Mouse (Mus musculus) hindbrain, embryonic 12.5 days (tissue): Measurements from ENCODE around the gene Gstm3. TPM values are rescaled to one million over a fixed set of nuclear protein-coding genes. Genes with fewer than 3 reads are reported as not detected.
"Not testable (repeated sequence)": the region's sequence is repeated elsewhere in the genome, so short reads cannot be mapped to it uniquely, and the experiment has no call there.

Source experiments
- ATAC-seq: fragments of 200-750 bp; cut with Nextera tagmentation; 2 replicates; pipeline ENCODE4 v1.8.0; 2017; ENCODE audit warnings: moderate TSS enrichment; ENCODE audit not compliant: low FRiP score
- H3K27ac ChIP-seq: fragments of 300-500 bp; sonication (generic); 2 replicates; pipeline ENCODE4 v1.5.1; 2016; ENCODE audit warnings: mild to moderate bottlenecking
- H3K27me3 ChIP-seq: fragments of 300-500 bp; sonication (generic); 2 replicates; pipeline ENCODE4 v1.6.1; 2016; ENCODE audit warnings: mild to moderate bottlenecking
- H3K36me3 ChIP-seq: fragments of 300-500 bp; sonication (generic); 2 replicates; pipeline ENCODE4 v1.6.1; 2016; ENCODE audit warnings: mild to moderate bottlenecking
- H3K4me1 ChIP-seq: fragments of 300-500 bp; sonication (generic); 2 replicates; pipeline ENCODE4 v1.6.1; 2016
- H3K4me2 ChIP-seq: fragments of 300-500 bp; sonication (generic); replicated peaks from 2 replicates; pipeline ENCODE4 v1.6.1; 2016; ENCODE audit warnings: mild to moderate bottlenecking
- H3K4me3 ChIP-seq: fragments of 300-500 bp; sonication (generic); 2 replicates; pipeline ENCODE4 v1.5.1; 2016; ENCODE audit warnings: mild to moderate bottlenecking
- H3K9ac ChIP-seq: fragments of 300-500 bp; sonication (generic); 2 replicates; pipeline ENCODE4 v1.6.1; 2016; ENCODE audit warnings: mild to moderate bottlenecking, moderate library complexity
- H3K9me3 ChIP-seq: fragments of 300-500 bp; sonication (generic); replicated peaks from 2 replicates; pipeline ENCODE4 v1.6.1; 2016; ENCODE audit warnings: mild to moderate bottlenecking
- WGBS: fragments of 180-500 bp; shearing (Covaris S2); methylation state at CpG from one replicate; pipeline ENCODE4 v1.1.7; 2016; 5-methylcytosine and 5-hydroxymethylcytosine counted together
- polyA plus RNA-seq: library from polyadenylated mRNA; unstranded; fragments of >200 nt; fragmentation: Nextera tagmentation; extraction: Ambion mirVana; gene quantifications from 2 replicates; pipeline ENCODE4 v1.2.1, GENCODE M21; 2016

Gstm3 gene
- polyA plus RNA-seq, 1 experiment from 2014 or later: not detected

GRCm38 (mm10) chr3:107998591-107998990 lies 29.5 kb upstream of the Gstm3 start:
- no peaks in the 10 kb centered on the region for H3K36me3 ChIP-seq
- H3K27ac ChIP-seq: no peak overlapping the region
- no peaks in the 10 kb centered on the region for H3K9me3 ChIP-seq
- no peak overlapping the region for H3K9ac ChIP-seq
- ATAC-seq: no peak
- no peak overlapping the region for H3K4me2 ChIP-seq
- no peak overlapping the region for H3K4me3 ChIP-seq
- WGBS: 92% methylated on average over 3 of the region's 3 CpGs
- H3K27me3 ChIP-seq: no peaks in the 10 kb centered on the region
- no peaks in the 10 kb centered on the region for H3K4me1 ChIP-seq

GRCm38 (mm10) chr3:107996576-107996975 lies 27.5 kb upstream of the Gstm3 start:
- H3K4me1 ChIP-seq: no peaks in the 10 kb centered on the region
- no peak for ATAC-seq
- no peak overlapping the region for H3K4me3 ChIP-seq
- WGBS: 75% methylated on average over 4 of the region's 4 CpGs
- no peaks in the 10 kb centered on the region for H3K36me3 ChIP-seq
- no peaks in the 10 kb centered on the region for H3K9me3 ChIP-seq
- H3K9ac ChIP-seq: no peak overlapping the region
- H3K4me2 ChIP-seq: no peak overlapping the region
- no peak overlapping the region for H3K27ac ChIP-seq
- no peaks in the 10 kb centered on the region for H3K27me3 ChIP-seq

GRCm38 (mm10) chr3:107995974-107996373 lies 26.9 kb upstream of the Gstm3 start:
- ATAC-seq, H3K36me3 ChIP-seq, H3K27me3 ChIP-seq, H3K4me1 ChIP-seq, H3K4me3 ChIP-seq, H3K9ac ChIP-seq, H3K9me3 ChIP-seq, H3K4me2 ChIP-seq, H3K27ac ChIP-seq: not testable (repeated sequence)
- 78% methylated on average over 2 of the region's 2 CpGs for WGBS

- no peak for ATAC-seq
- 66% methylated on average over 8 of the region's 8 CpGs for WGBS
- H3K36me3 ChIP-seq: no peaks in the 10 kb centered on the region
These were observed 17.0 kb upstream of the Gstm3 start, which contains the start of gene Gstm2 for GRCm38 (mm10) chr3:107986041-107986562. Gstm2 (minus strand) TSS chr3:107986453.

GRCm38 (mm10) chr3:107985141-107985540 lies 16.1 kb upstream of the Gstm3 start:
- H3K9ac ChIP-seq, H3K36me3 ChIP-seq, H3K4me2 ChIP-seq, H3K9me3 ChIP-seq, H3K27me3 ChIP-seq, H3K4me3 ChIP-seq, H3K27ac ChIP-seq, ATAC-seq, H3K4me1 ChIP-seq: not testable (repeated sequence)
- 100% methylated on average over 2 of the region's 2 CpGs for WGBS

More at GRCm38 (mm10) chr3:107986041-107986562, 17.0 kb upstream of the Gstm3 start, which contains the start of gene Gstm2:
- Histone ChIP-seq H3K4me3 (no peak within 1 kb of the TSS), H3K27ac (no peak within 1 kb of the TSS), H3K9me3 (no peaks in the 10 kb centered on the region), H3K4me2 (no peak within 1 kb of the TSS), H3K9ac (no peak within 1 kb of the TSS), H3K4me1 (no peaks in the 10 kb centered on the region), H3K27me3 (no peaks in the 10 kb centered on the region)

GRCm38 (mm10) chr3:107984471-107984870 lies 15.4 kb upstream of the Gstm3 start:
- ATAC-seq: no peak
- no peak overlapping the region for H3K9ac ChIP-seq
- no peak overlapping the region for H3K4me3 ChIP-seq
- WGBS: 87% methylated on average over 5 of the region's 5 CpGs
- no peak overlapping the region for H3K4me2 ChIP-seq
- H3K27ac ChIP-seq: no peak overlapping the region
- H3K9me3 ChIP-seq: no peaks in the 10 kb centered on the region
- no peaks in the 10 kb centered on the region for H3K36me3 ChIP-seq
- no peaks in the 10 kb centered on the region for H3K4me1 ChIP-seq
- H3K27me3 ChIP-seq: no peaks in the 10 kb centered on the region

GRCm38 (mm10) chr3:107983771-107984170 lies 14.7 kb upstream of the Gstm3 start:
- no peak overlapping the region for H3K27ac ChIP-seq
- no peak overlapping the region for H3K4me3 ChIP-seq
- WGBS: 66% methylated on average over 3 of the region's 3 CpGs
- H3K36me3 ChIP-seq: no peaks in the 10 kb centered on the region
- no peaks in the 10 kb centered on the region for H3K9me3 ChIP-seq
- H3K9ac ChIP-seq: no peak overlapping the region
- H3K4me1 ChIP-seq: no peaks in the 10 kb centered on the region
- H3K4me2 ChIP-seq: no peak overlapping the region
- H3K27me3 ChIP-seq: no peaks in the 10 kb centered on the region
- no peak for ATAC-seq

GRCm38 (mm10) chr3:107982726-107983125 lies 13.6 kb upstream of the Gstm3 start:
- H3K4me1 ChIP-seq: no peaks in the 10 kb centered on the region

GRCm38 (mm10) chr3:107981261-107981660 lies 12.2 kb upstream of the Gstm3 start:
- Histone ChIP-seq H3K4me1 (no peaks in the 10 kb centered on the region), H3K36me3 (no peaks in the 10 kb centered on the region), H3K9ac (no peak overlapping the region), H3K27ac (no peak overlapping the region), H3K9me3 (no peaks in the 10 kb centered on the region), H3K4me2 (no peak overlapping the region), H3K27me3 (no peaks in the 10 kb centered on the region), H3K4me3 (no peak overlapping the region)
- no peak for ATAC-seq
- 74% methylated on average over 3 of the region's 3 CpGs for WGBS

More at GRCm38 (mm10) chr3:107982726-107983125, 13.6 kb upstream of the Gstm3 start:
- Histone ChIP-seq H3K9me3 (no peaks in the 10 kb centered on the region), H3K4me2 (no peak overlapping the region), H3K9ac (no peak overlapping the region), H3K27ac (no peak overlapping the region), H3K4me3 (no peak overlapping the region), H3K27me3 (no peaks in the 10 kb centered on the region), H3K36me3 (no peaks in the 10 kb centered on the region)
- 86% methylated on average over 6 of the region's 6 CpGs for WGBS
- no peak for ATAC-seq

GRCm38 (mm10) chr3:107977691-107978090 lies 8.6 kb upstream of the Gstm3 start:
- ATAC-seq: no peak
- H3K27ac ChIP-seq: no peak overlapping the region
- 86% methylated on average over 3 of the region's 3 CpGs for WGBS
- H3K36me3 ChIP-seq: no peaks in the 10 kb centered on the region
- no peak overlapping the region for H3K9ac ChIP-seq
- H3K4me3 ChIP-seq: no peak overlapping the region
- no peaks in the 10 kb centered on the region for H3K9me3 ChIP-seq
- H3K4me2 ChIP-seq: no peak overlapping the region
- H3K27me3 ChIP-seq: no peaks in the 10 kb centered on the region
- H3K4me1 ChIP-seq: no peaks in the 10 kb centered on the region

GRCm38 (mm10) chr3:107974237-107974636 lies 5.2 kb upstream of the Gstm3 start:
- Histone ChIP-seq H3K27me3 (no peaks in the 10 kb centered on the region), H3K9ac (no peak overlapping the region), H3K4me3 (no peak overlapping the region), H3K4me2 (no peak overlapping the region), H3K27ac (no peak overlapping the region), H3K4me1 (no peaks in the 10 kb centered on the region), H3K9me3 (no peaks in the 10 kb centered on the region), H3K36me3 (no peaks in the 10 kb centered on the region)
- ATAC-seq: no peak
- WGBS: 96% methylated on average over 1 of the region's 1 CpGs

GRCm38 (mm10) chr3:107972070-107972469 lies 3.0 kb upstream of the Gstm3 start:
- Histone ChIP-seq H3K27ac (no peak overlapping the region), H3K4me1 (no peaks in the 10 kb centered on the region), H3K9ac (no peak overlapping the region), H3K9me3 (no peaks in the 10 kb centered on the region), H3K27me3 (no peaks in the 10 kb centered on the region), H3K4me2 (no peak overlapping the region), H3K36me3 (no peaks in the 10 kb centered on the region), H3K4me3 (no peak overlapping the region)
- no peak for ATAC-seq
- WGBS: 92% methylated on average over 3 of the region's 3 CpGs

GRCm38 (mm10) chr3:107971101-107971500 lies 2.0 kb upstream of the Gstm3 start:
- H3K27me3 ChIP-seq, H3K27ac ChIP-seq, H3K4me3 ChIP-seq, ATAC-seq, H3K36me3 ChIP-seq, H3K4me1 ChIP-seq, H3K4me2 ChIP-seq, H3K9me3 ChIP-seq, H3K9ac ChIP-seq: not testable (repeated sequence)
- 51% methylated on average over 3 of the region's 3 CpGs for WGBS
